Mouse (Mus musculus) forebrain, embryonic 13.5 days (tissue): Measurements from ENCODE around the gene Prickle4. TPM values are rescaled to one million over a fixed set of nuclear protein-coding genes. Genes with fewer than 3 reads are reported as not detected.
A peak's percentile ranks its signal among the peaks of the same experiment; 100 is the strongest.

Source experiments
- ATAC-seq: fragments of 200-750 bp; cut with Nextera tagmentation; 2 replicates; pipeline ENCODE4 v1.8.0; 2017
- H3K27ac ChIP-seq: fragments of 300-500 bp; sonication (generic); 2 replicates; pipeline ENCODE4 v1.5.1; 2015; ENCODE audit warnings: inconsistent platforms, mild to moderate bottlenecking, moderate library complexity
- H3K27me3 ChIP-seq: fragments of 300-500 bp; sonication (generic); 2 replicates; pipeline ENCODE4 v1.6.1; 2015; ENCODE audit warnings: mild to moderate bottlenecking, inconsistent platforms
- H3K36me3 ChIP-seq: fragments of 300-500 bp; sonication (generic); 2 replicates; pipeline ENCODE4 v1.6.1; 2015; ENCODE audit warnings: mild to moderate bottlenecking, inconsistent platforms; ENCODE audit not compliant: poor library complexity, severe bottlenecking
- H3K4me1 ChIP-seq: fragments of 300-500 bp; sonication (generic); 2 replicates; pipeline ENCODE4 v1.6.1; 2015; ENCODE audit warnings: inconsistent platforms
- H3K4me2 ChIP-seq: fragments of 300-500 bp; sonication (generic); 2 replicates; pipeline ENCODE4 v1.6.1; 2015; ENCODE audit warnings: inconsistent platforms, mild to moderate bottlenecking, moderate library complexity
- H3K4me3 ChIP-seq: fragments of 300-500 bp; sonication (generic); 2 replicates; pipeline ENCODE4 v1.5.1; 2015; ENCODE audit warnings: mild to moderate bottlenecking, inconsistent platforms
- H3K9ac ChIP-seq: fragments of 300-500 bp; sonication (generic); 2 replicates; pipeline ENCODE4 v1.6.1; 2015; ENCODE audit warnings: mild to moderate bottlenecking, inconsistent platforms
- H3K9me3 ChIP-seq: fragments of 300-500 bp; sonication (generic); replicated peaks from 2 replicates; pipeline ENCODE4 v1.6.1; 2016; ENCODE audit warnings: inconsistent platforms
- WGBS: fragments of 180-500 bp; shearing (Covaris S2); methylation state at CpG from one replicate; pipeline ENCODE4 v1.1.7; 2015; 5-methylcytosine and 5-hydroxymethylcytosine counted together
- polyA plus RNA-seq: library from polyadenylated mRNA; unstranded; fragments of >200 nt; fragmentation: Nextera tagmentation; extraction: Ambion mirVana; gene quantifications from 2 replicates; pipeline ENCODE4 v1.2.1, GENCODE M21; 2015

Prickle4 gene
- polyA plus RNA-seq, 1 experiment from 2014 or later = not detected

DNA sequence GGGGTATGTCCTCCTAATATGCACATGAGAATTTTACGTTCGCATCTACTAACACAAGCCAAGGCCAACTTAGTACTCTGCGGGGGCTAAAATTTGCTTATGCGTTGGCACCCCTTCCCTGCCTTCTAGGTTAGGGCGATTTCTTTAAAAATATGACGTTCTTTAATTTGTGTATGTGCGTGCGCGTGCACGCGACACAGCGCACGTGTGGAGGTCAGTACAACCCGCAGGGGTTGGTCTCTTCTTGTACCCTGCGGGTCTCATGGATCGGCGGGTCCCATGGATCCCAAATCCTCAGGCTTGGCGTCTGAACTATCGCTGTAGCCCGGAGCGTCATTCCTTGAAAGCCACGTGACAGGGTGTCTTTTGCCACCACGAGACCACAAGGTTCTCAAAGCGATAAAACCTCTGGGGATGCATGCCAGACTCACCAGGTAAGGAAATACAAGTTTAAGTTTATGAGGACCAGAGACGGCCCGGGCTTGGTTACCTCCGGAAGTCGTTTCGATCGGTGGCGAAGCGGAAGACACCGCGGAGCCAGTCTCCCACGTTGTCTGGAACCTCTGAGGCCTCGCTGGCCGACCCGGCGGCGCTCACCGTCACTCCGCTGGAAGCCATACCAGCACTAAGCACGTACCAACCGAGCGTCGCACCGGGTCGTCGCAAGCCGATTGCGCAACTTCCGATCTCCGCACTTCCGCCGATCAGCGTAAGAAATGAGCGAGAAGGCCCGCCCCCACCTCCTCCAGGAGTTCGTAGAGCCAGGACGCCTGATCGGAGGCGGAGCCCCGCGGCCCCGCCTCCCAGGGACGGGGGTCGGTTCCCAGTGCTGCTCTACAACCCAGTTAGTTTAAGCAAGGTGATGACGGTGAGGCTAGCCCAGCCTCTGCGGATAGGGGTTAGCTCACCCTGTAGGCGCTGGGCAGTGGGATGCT is 6.9 kb downstream of the Prickle4 start:
- Histone ChIP-seq H3K9ac (peak overlapping the region; percentile 84), H3K4me3 (peak overlapping the region; percentile 82), H3K4me2 (peak overlapping the region; percentile 94), H3K36me3 (peaks cover 34% of the 10 kb centered on the region), H3K4me1 (peaks cover 27% of the 10 kb centered on the region), H3K27me3 (no peaks in the 10 kb centered on the region), H3K9me3 (no peaks in the 10 kb centered on the region), H3K27ac (peak overlapping the region; percentile 72)
- WGBS = 1% methylated on average over 70 of the region's 70 CpGs
- ATAC-seq = peak; percentile 92

DNA sequence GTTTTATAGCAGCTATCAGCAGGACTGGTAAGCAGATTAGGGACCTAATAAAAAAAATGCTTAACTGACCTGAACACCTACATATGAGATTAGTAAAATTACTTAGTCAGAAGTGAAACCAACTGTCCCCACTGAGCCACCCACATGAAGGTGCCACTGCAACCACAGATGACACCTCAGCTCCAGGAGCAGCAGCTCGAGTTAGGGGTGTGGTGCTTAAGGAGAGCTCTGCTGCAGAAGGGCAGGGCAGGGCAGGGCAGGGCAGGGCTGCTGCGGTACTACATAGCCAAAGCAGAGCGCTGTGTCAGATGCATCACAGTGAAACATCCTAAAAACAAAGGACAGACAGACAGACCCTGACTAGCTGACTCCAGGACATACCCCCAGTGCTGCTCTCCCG is 11.7 kb downstream of the Prickle4 start:
- Histone ChIP-seq H3K4me1 (peaks cover 16% of the 10 kb centered on the region), H3K27me3 (no peaks in the 10 kb centered on the region), H3K9ac (no peak overlapping the region), H3K36me3 (peaks cover 80% of the 10 kb centered on the region), H3K9me3 (no peaks in the 10 kb centered on the region), H3K27ac (no peak overlapping the region), H3K4me3 (no peak overlapping the region), H3K4me2 (no peak overlapping the region)
- 86% methylated on average over 4 of the region's 4 CpGs for WGBS
- ATAC-seq = no peak

DNA sequence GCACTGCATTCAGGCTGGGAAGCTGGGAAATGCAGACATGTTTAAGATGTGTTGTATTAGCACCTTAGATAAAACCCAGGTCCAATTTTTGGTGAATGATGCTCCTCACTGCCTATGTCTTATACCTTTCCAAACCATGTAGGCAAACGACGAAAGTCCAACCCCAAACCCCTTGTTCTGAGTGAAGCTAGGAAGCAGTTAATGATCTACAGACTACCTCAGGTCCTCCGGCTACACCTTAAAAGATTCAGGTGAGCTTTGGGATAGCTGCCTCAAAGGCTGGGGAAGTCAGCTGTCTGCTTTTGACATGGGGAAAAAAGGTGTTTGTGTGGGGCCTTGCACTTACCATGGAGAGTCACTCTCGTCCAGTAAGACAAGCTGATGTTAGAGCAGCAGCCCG is 15.8 kb downstream of the Prickle4 start:
- Histone ChIP-seq H3K27me3 (no peaks in the 10 kb centered on the region), H3K4me3 (no peak overlapping the region), H3K36me3 (peaks cover 78% of the 10 kb centered on the region), H3K9me3 (no peaks in the 10 kb centered on the region), H3K9ac (no peak overlapping the region), H3K4me1 (no peaks in the 10 kb centered on the region), H3K4me2 (no peak overlapping the region), H3K27ac (no peak overlapping the region)
- ATAC-seq = no peak
- 87% methylated on average over 5 of the region's 5 CpGs for WGBS

DNA sequence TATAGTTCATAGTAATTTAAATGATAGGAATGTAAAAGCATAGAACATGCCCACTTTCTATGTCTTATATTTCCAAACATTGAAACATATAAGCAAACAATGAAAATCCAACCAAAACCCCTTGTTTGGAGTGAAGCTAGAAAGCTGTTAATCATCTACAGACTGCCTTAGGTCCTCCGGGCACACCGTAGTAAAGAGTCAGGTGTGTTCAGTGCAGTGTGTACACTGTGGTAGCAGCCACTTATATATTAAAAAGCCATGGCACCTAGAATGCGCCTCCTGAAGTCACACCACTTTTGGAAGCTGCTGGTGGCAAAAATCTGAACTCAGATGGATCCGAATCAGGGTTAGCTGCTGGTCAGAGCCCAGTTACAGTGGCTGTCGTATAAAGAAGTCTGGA is 16.3 kb downstream of the Prickle4 start:
- WGBS = 91% methylated on average over 5 of the region's 5 CpGs
- Histone ChIP-seq H3K36me3 (peaks cover 77% of the 10 kb centered on the region), H3K4me2 (no peak overlapping the region), H3K4me1 (no peaks in the 10 kb centered on the region), H3K4me3 (no peak overlapping the region), H3K9me3 (no peaks in the 10 kb centered on the region), H3K9ac (no peak overlapping the region), H3K27me3 (peaks cover 2% of the 10 kb centered on the region; the same call in 1 of the 2 replicates), H3K27ac (no peak overlapping the region)
- no peak for ATAC-seq

DNA sequence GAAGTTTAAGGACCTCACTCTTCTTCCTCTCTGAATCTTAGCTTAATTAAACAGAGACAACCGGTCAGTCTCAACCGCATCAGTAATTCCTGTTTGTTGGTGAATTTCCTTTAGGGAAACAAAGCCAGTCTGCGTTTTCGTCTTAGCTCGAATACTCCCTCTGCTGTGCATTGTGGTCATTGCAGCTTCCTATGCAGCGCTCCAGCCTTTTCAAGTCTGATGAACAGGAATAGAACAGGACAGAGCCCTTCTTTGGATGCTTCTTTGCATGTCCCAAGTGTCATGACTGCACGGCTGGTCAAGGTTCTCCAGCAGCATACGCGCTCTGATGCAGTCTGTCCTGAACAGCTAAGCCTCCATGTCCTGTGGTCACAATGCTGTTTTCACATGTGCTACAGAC is 18.0 kb downstream of the Prickle4 start:
- WGBS = 19% methylated on average over 9 of the region's 9 CpGs
- H3K9ac ChIP-seq = peak overlapping the region; percentile 12; the same call in 1 of the 2 replicates
- no peak overlapping the region for H3K4me2 ChIP-seq
- peaks cover 67% of the 10 kb centered on the region for H3K36me3 ChIP-seq
- H3K9me3 ChIP-seq = no peaks in the 10 kb centered on the region
- no peak overlapping the region for H3K27ac ChIP-seq
- H3K27me3 ChIP-seq = peaks cover 16% of the 10 kb centered on the region
- no peak overlapping the region for H3K4me3 ChIP-seq
- H3K4me1 ChIP-seq = peaks cover 11% of the 10 kb centered on the region
- ATAC-seq = no peak; the same call in 1 of the 2 replicates

DNA sequence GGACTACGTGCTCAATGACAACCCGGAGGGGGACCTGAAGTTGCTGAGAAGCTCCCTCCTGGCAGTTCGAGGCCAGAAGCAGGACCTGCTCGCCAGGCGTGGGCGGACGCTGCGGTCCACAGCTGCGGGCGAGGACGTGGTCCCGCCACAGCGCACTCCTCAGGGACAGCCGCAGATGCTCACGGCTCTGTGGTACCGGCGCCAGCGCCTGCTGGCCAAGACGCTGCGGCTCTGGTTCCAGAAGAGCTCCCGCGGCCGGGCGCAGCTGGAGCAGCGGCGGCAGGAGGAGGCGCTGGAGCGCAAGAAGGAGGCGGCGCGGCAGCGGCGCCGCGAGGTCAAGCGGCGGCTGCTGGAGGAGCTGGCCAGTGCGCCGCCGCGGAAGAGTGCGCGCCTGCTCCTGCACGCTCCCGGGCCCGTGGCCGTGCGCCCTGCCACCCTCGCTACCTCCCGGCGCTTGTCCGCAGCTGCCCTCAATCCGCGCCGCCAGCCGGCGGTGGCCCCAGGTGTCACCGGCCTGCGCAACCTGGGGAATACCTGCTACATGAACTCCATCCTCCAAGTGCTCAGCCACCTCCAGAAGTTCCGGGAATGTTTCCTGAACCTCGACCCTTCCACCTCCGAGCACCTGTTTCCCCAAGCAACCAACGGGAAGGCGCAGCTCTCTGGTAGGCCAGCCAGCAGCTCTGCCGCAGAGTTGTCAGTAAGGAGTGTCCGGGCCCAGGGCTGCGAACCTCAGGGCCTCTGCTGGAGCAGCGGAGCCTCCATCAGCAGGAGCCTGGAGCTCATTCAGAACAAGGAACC is 22.0 kb downstream of the Prickle4 start:
- Histone ChIP-seq H3K27ac (no peak overlapping the region), H3K9ac (peak overlapping the region; percentile 58)
- 6% methylated on average over 57 of the region's 68 CpGs for WGBS

DNA sequence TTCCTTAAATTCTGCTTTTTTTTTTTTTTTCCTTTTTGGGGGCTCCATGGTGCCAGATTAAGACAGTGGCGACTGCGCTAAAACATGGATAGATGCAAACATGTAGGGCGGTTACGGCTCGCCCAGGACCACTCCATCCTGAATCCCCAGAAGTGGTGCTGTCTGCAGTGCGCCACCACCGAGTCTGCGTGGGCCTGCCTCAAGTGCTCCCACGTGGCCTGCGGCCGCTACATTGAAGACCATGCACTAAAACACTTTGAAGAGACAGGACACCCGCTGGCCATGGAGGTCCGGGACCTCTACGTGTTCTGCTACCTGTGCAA is 22.6 kb downstream of the Prickle4 start:
- Histone ChIP-seq H3K4me2 (peak overlapping the region; percentile 64), H3K36me3 (peaks cover 27% of the 10 kb centered on the region), H3K27me3 (peaks cover 27% of the 10 kb centered on the region), H3K27ac (no peak overlapping the region), H3K4me1 (peaks cover 18% of the 10 kb centered on the region), H3K9ac (peak overlapping the region; percentile 58), H3K9me3 (no peaks in the 10 kb centered on the region), H3K4me3 (peak overlapping the region; percentile 32)
- ATAC-seq = peak; percentile 37; the same call in 1 of the 2 replicates
- WGBS = 15% methylated on average over 14 of the region's 14 CpGs

More for the DNA sequence above, 22.0 kb downstream of the Prickle4 start:
- H3K4me3 ChIP-seq = peak overlapping the region; percentile 32
- peaks cover 27% of the 10 kb centered on the region for H3K27me3 ChIP-seq
- H3K4me1 ChIP-seq = peaks cover 18% of the 10 kb centered on the region
- H3K4me2 ChIP-seq = peak overlapping the region; percentile 64
- peaks cover 28% of the 10 kb centered on the region for H3K36me3 ChIP-seq
- H3K9me3 ChIP-seq = no peaks in the 10 kb centered on the region
- ATAC-seq = peak; percentile 52

DNA sequence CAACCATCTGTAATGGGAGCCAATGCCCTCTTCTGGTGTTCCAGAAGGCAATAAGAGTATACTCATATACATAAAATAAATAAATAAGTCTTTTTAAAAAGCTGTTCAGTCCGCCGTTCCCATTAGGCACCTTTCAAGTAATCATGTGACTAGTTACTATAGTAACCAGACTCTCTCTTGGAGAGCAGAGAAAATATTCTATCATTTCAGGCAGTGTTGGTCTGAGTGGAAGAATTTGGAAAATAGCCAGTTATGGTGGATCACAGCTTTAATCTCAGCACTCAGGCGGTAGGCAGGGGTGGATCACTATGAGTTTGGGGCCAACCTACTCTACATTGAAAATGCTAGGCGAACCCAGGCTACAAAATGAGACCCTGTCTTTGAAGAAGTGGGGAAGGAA is 25.4 kb downstream of the Prickle4 start:
- no peak overlapping the region for H3K4me3 ChIP-seq
- 49% methylated on average over 4 of the region's 4 CpGs for WGBS
- peak; percentile 69 for ATAC-seq
- H3K4me2 ChIP-seq = no peak overlapping the region
- peaks cover 27% of the 10 kb centered on the region for H3K27me3 ChIP-seq
- peaks cover 18% of the 10 kb centered on the region for H3K4me1 ChIP-seq
- no peak overlapping the region for H3K27ac ChIP-seq
- H3K9me3 ChIP-seq = no peaks in the 10 kb centered on the region
- H3K9ac ChIP-seq = no peak overlapping the region
- peaks cover 13% of the 10 kb centered on the region for H3K36me3 ChIP-seq

DNA sequence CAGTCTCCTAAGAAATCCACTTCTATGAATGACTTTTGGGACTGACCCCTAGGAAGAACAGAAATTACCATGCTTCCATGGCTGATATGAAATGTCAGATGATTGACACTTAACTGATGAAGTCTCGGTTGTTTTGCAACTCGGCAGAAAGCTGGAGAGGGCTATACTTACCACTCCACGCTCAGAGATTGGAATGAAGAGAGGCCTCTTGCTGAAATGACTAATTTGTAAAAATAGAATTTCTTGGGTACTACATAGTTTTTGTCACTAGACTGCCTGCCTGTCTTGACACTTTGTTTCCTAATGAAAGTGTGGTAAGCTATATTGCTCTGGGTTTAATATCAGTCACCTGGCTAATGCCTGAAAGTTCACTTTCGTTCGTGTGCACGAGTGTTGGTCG is 30.1 kb downstream of the Prickle4 start:
- no peak overlapping the region for H3K4me2 ChIP-seq
- no peak overlapping the region for H3K4me3 ChIP-seq
- H3K4me1 ChIP-seq = peaks cover 15% of the 10 kb centered on the region; the same call in 1 of the 2 replicates
- no peak overlapping the region for H3K27ac ChIP-seq
- H3K9me3 ChIP-seq = no peaks in the 10 kb centered on the region
- H3K27me3 ChIP-seq = no peaks in the 10 kb centered on the region
- no peak for ATAC-seq
- no peaks in the 10 kb centered on the region for H3K36me3 ChIP-seq
- 88% methylated on average over 7 of the region's 7 CpGs for whole genome bisulfite sequencing
- no peak overlapping the region for H3K9ac ChIP-seq

DNA sequence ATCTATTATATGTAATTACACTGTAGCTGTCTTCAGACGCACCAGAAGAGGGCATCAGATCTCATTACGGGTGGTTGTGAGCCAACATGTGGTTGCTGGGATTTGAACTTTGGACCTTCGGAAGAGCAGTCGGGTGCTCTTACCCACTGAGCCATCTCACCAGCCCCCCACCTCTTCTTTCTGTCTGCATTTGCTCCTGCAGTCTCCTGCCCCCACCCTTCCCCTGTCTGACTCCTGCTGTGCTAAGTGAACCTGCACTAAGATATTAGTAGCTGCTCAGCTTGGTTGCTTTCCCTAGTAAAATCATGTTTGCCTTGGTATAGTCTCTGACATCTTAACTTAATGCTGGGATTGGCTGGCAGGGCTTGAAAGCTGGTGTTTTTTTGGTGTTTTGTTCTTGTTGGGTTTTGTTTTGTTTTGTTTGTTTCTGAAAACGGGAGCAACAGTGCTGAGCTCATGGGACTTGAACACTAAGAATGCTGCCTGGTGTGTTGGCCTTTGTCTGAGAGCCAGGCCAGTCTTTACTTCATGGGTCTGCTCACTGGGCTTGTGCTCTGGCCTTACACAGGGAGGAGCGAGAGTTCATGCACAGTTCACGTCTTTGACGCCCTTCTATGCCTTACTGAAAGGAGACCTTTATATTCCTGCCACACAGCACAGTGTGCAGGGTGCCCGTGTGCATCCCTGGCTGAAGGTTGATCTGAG is 31.4 kb downstream of the Prickle4 start:
- no peaks in the 10 kb centered on the region for H3K9me3 ChIP-seq
- ATAC-seq = peak; percentile 33; the same call in 1 of the 2 replicates
- H3K4me1 ChIP-seq = peaks cover 9% of the 10 kb centered on the region; the same call in 1 of the 2 replicates
- H3K27ac ChIP-seq = no peak overlapping the region
- 16% methylated on average over 9 of the region's 9 CpGs for WGBS
- no peaks in the 10 kb centered on the region for H3K36me3 ChIP-seq
- H3K4me2 ChIP-seq = no peak overlapping the region
- H3K4me3 ChIP-seq = no peak overlapping the region
- H3K27me3 ChIP-seq = no peaks in the 10 kb centered on the region
- no peak overlapping the region for H3K9ac ChIP-seq

DNA sequence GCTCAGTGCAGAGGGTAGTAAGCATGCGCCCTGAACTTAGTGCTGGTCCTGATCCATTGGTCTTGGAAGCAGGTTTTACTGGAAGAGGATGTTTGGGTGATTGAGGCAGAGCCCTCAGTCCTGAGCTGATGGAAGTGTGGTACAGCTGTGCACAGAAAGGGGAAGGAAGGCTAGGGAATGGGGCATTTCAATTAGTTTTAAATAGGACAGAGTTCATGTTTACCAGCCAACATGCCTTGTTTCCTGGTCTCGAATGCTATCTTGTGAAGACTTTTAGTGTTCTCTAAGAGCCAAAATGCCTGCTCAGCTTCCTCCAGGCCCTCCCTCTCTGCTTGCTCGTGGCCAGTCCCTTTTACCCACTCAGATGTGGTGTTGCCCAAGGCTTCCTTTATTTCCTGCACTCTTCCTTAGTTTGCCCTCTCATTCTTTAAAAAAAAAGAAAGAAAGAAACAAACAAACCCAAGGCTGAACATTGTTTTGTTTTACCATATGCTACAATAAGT is 35.7 kb downstream of the Prickle4 start:
- H3K4me2 ChIP-seq = no peak overlapping the region
- H3K4me1 ChIP-seq = peaks cover 9% of the 10 kb centered on the region; the same call in 1 of the 2 replicates
- no peaks in the 10 kb centered on the region for H3K27me3 ChIP-seq
- 86% methylated on average over 3 of the region's 3 CpGs for WGBS
- ATAC-seq = no peak
- peaks cover 1% of the 10 kb centered on the region for H3K36me3 ChIP-seq
- H3K4me3 ChIP-seq = no peak overlapping the region
- H3K27ac ChIP-seq = no peak overlapping the region
- H3K9me3 ChIP-seq = no peaks in the 10 kb centered on the region
- H3K9ac ChIP-seq = no peak overlapping the region
